Mouse (Mus musculus) c-Kit-negative CD71-positive TER-119-positive erythroid progenitor cells, embryonic 14.5 days (primary cell): Measurements from ENCODE around the gene Slc45a3.

ENCODE experiments used
- DNase-seq: peaks from one replicate; pipeline ENCODE4 v3.0.0-alpha.2; 2013; ENCODE audit warnings: low read depth, low spot score

Slc45a3 gene

GRCm38 (mm10) chr1:131964580-131964979 is 1.8 kb downstream of the Slc45a3 start:
- DNase-seq: no peak

GRCm38 (mm10) chr1:131965818-131966217 is 3.1 kb downstream of the Slc45a3 start:
- no peak for DNase-seq

GRCm38 (mm10) chr1:131967336-131967735 is 4.6 kb downstream of the Slc45a3 start:
- no peak for DNase-seq

GRCm38 (mm10) chr1:131968556-131968955 is 5.8 kb downstream of the Slc45a3 start:
- DNase-seq: no peak

GRCm38 (mm10) chr1:131968983-131969382 is 6.2 kb downstream of the Slc45a3 start:
- no peak for DNase-seq

GRCm38 (mm10) chr1:131969825-131970224 is 7.1 kb downstream of the Slc45a3 start:
- no peak for DNase-seq

GRCm38 (mm10) chr1:131970322-131970660 is 7.5 kb downstream of the Slc45a3 start:
- DNase-seq: no peak

- DNase-seq: no peak
Observed at GRCm38 (mm10) chr1:131970661-131971520, 8.1 kb downstream of the Slc45a3 start.

GRCm38 (mm10) chr1:131971771-131972497 is 9.2 kb downstream of the Slc45a3 start:
- DNase-seq: no peak

- DNase-seq: no peak
Observed at GRCm38 (mm10) chr1:131972498-131973334, 9.9 kb downstream of the Slc45a3 start.

GRCm38 (mm10) chr1:131973991-131974390 is 11.2 kb downstream of the Slc45a3 start:
- no peak for DNase-seq

- no peak for DNase-seq
Observed at GRCm38 (mm10) chr1:131976886-131977285, 14.1 kb downstream of the Slc45a3 start.

- DNase-seq: no peak
Observed at GRCm38 (mm10) chr1:131980471-131980870, 17.7 kb downstream of the Slc45a3 start.

- DNase-seq: peak; percentile 44
Observed at GRCm38 (mm10) chr1:131981378-131982013, 18.7 kb downstream of the Slc45a3 start.

- DNase-seq: peak; percentile 58
Observed at GRCm38 (mm10) chr1:131982907-131983306, 20.1 kb downstream of the Slc45a3 start.

- no peak for DNase-seq
Observed at GRCm38 (mm10) chr1:131983806-131984205, 21.0 kb downstream of the Slc45a3 start.

GRCm38 (mm10) chr1:131987432-131987831 is 24.7 kb downstream of the Slc45a3 start:
- DNase-seq: no peak

GRCm38 (mm10) chr1:131989476-131989875 is 26.7 kb downstream of the Slc45a3 start:
- DNase-seq: no peak

GRCm38 (mm10) chr1:131990083-131990760 is 27.5 kb downstream of the Slc45a3 start:
- DNase-seq: no peak

- no peak for DNase-seq
Observed at GRCm38 (mm10) chr1:131992561-131993001, 29.8 kb downstream of the Slc45a3 start.
